Mouse (Mus musculus) ovary, postnatal 10 days (tissue): ENCODE measurements around the gene Dazap1.

Experiments
- DNase-seq: peaks from one replicate; pipeline ENCODE4 v3.0.0; 2022; ENCODE audit warnings: low spot score

The Dazap1 gene

GRCm38 (mm10) chr10:80248971-80249640 is 12.2 kb upstream of the Dazap1 start, which contains the start of gene Ndufs7:
Gene Ndufs7 (plus strand): TSS chr10:80249121.
- peak; percentile 94 for DNase-seq

GRCm38 (mm10) chr10:80250059-80250458 is 11.2 kb upstream of the Dazap1 start:
- no peak for DNase-seq

- no peak for DNase-seq
Observed at GRCm38 (mm10) chr10:80250573-80250972, 10.7 kb upstream of the Dazap1 start.

GRCm38 (mm10) chr10:80252011-80252410 is 9.3 kb upstream of the Dazap1 start:
- DNase-seq = no peak

- no peak for DNase-seq
Observed at GRCm38 (mm10) chr10:80252493-80253274, 8.6 kb upstream of the Dazap1 start.

GRCm38 (mm10) chr10:80253551-80253950 is 7.7 kb upstream of the Dazap1 start:
- no peak for DNase-seq

GRCm38 (mm10) chr10:80254331-80255297 is 6.7 kb upstream of the Dazap1 start:
- no peak for DNase-seq

- DNase-seq = no peak
Observed at GRCm38 (mm10) chr10:80255881-80256535, 5.3 kb upstream of the Dazap1 start.

GRCm38 (mm10) chr10:80257936-80258335 is 3.4 kb upstream of the Dazap1 start:
- no peak for DNase-seq

GRCm38 (mm10) chr10:80258752-80259462 is 2.4 kb upstream of the Dazap1 start:
- no peak for DNase-seq

- no peak for DNase-seq
Observed at GRCm38 (mm10) chr10:80259463-80259805, 1.9 kb upstream of the Dazap1 start.

- DNase-seq = no peak
Observed at GRCm38 (mm10) chr10:80259861-80260641, 1.2 kb upstream of the Dazap1 start.

GRCm38 (mm10) chr10:80261585-80261968 is 291 bp downstream of the Dazap1 start:
- no peak for DNase-seq

GRCm38 (mm10) chr10:80262169-80262568 is 883 bp downstream of the Dazap1 start:
- DNase-seq = no peak

- DNase-seq = no peak
Observed at GRCm38 (mm10) chr10:80262776-80263365, 1.6 kb downstream of the Dazap1 start.

- peak; percentile 96 for DNase-seq
Observed at GRCm38 (mm10) chr10:80264341-80265148, 3.3 kb downstream of the Dazap1 start.

- DNase-seq = no peak
Observed at GRCm38 (mm10) chr10:80265149-80265486, 3.8 kb downstream of the Dazap1 start.

- DNase-seq = no peak
Observed at GRCm38 (mm10) chr10:80270099-80270498, 8.8 kb downstream of the Dazap1 start.

- DNase-seq = no peak
Observed at GRCm38 (mm10) chr10:80270734-80271181, 9.5 kb downstream of the Dazap1 start.
